Mouse (Mus musculus) neural tube, embryonic 14.5 days (tissue): ENCODE results near the gene Slc39a7. TPM values are rescaled to one million over a fixed set of nuclear protein-coding genes. Genes with fewer than 3 reads are reported as not detected.

Experiments
- ATAC-seq: fragments of 200-750 bp; cut with Nextera tagmentation; 2 replicates; pipeline ENCODE4 v1.8.0; 2017; ENCODE audit warnings: low read depth, mild to moderate bottlenecking, moderate TSS enrichment, moderate library complexity
- H3K27ac ChIP-seq: fragments of 300-500 bp; sonication (generic); 2 replicates; pipeline ENCODE4 v1.5.1; 2014; ENCODE audit warnings: low read depth, mild to moderate bottlenecking, control low read depth, low read length, moderate library complexity, mixed read lengths
- H3K27me3 ChIP-seq: fragments of 300-500 bp; sonication (generic); 2 replicates; pipeline ENCODE4 v1.6.1; 2014; ENCODE audit warnings: low read length; ENCODE audit not compliant: control insufficient read depth, insufficient read depth
- H3K36me3 ChIP-seq: fragments of 300-500 bp; sonication (generic); 2 replicates; pipeline ENCODE4 v1.6.1; 2014; ENCODE audit warnings: low read length, mixed read lengths; ENCODE audit not compliant: control insufficient read depth, insufficient read depth
- H3K4me1 ChIP-seq: fragments of 300-500 bp; sonication (generic); 2 replicates; pipeline ENCODE4 v1.6.1; 2014; ENCODE audit warnings: low read length; ENCODE audit not compliant: control insufficient read depth, insufficient read depth
- H3K4me2 ChIP-seq: fragments of 300-500 bp; sonication (generic); 2 replicates; pipeline ENCODE4 v1.6.1; 2014; ENCODE audit warnings: mild to moderate bottlenecking, low read depth, low read length, control low read depth
- H3K4me3 ChIP-seq: fragments of 300-500 bp; sonication (generic); 2 replicates; pipeline ENCODE4 v1.5.1; 2014; ENCODE audit warnings: low read depth, low read length, control low read depth, mixed read lengths
- H3K9ac ChIP-seq: fragments of 300-500 bp; sonication (generic); replicated peaks from 2 replicates; pipeline ENCODE4 v1.6.1; 2014; ENCODE audit warnings: low read depth, mild to moderate bottlenecking, control low read depth, low read length, mixed read lengths
- H3K9me3 ChIP-seq: fragments of 300-500 bp; sonication (generic); 2 replicates; pipeline ENCODE4 v1.6.1; 2016; ENCODE audit warnings: low read length; ENCODE audit not compliant: control insufficient read depth
- WGBS: fragments of 180-500 bp; shearing (Covaris S2); extraction: QIAGEN DNeasy Blood & Tissue Kit; methylation state at CpG from one replicate; pipeline ENCODE4 v1.1.7; 2014; 5-methylcytosine and 5-hydroxymethylcytosine counted together
- polyA plus RNA-seq: library from polyadenylated mRNA; unstranded; fragments of >200 nt; fragmentation: Nextera tagmentation; extraction: Ambion mirVana; gene quantifications from 2 replicates; pipeline ENCODE4 v1.2.1, GENCODE M21; 2014

Slc39a7 gene
- polyA plus RNA-seq, result 77.9 and 90.8 TPM in 2 replicates

DNA sequence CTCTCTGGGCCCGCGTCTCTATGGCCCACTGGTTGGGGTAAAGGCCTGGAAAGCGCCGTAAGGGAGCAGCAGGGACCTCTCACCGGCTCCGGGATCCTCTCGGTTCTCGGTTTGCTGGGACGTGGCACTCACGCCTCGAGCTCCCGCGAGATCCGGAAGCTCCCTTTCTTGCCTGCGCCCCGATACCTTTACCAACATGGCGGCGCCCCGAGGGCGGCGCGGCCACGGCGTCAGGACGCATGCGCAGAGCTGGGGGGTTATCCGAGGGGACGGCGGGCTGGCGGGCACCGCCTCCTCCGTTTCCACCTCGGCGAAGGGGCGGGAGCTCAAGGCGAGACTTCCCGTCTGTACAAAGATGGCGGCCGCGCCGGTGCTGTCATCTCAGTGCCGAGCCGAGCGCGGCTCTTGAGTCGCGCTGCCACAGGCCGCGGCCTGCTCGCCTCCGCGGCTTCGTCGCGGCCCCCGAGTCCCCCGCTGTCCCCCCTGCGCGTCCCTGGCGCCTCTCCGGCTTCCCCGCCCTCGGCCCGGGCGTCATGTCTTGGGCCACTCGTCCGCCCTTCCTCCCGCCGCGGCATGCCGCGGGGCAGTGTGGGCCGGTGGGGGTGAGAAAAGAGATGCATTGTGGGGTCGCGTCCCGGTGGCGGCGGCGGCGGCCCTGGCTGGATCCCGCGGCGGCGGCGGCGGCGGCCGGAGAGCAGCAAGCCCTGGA, at the start of gene Slc39a7, which contains the start of gene Rxrb:
TSS of gene Slc39a7 (minus strand) at position 218 of the 709 bp plus-strand sequence.
TSS of gene Rxrb (plus strand) at position 348 of the 709 bp plus-strand sequence.
- Histone ChIP-seq H3K4me2 (peak within 1 kb of the TSS; percentile 89), H3K9ac (peak within 1 kb of the TSS; percentile 92), H3K27me3 (no peaks in the 10 kb centered on the region), H3K9me3 (no peaks in the 10 kb centered on the region), H3K4me1 (peaks cover 41% of the 10 kb centered on the region), H3K4me3 (peak within 1 kb of the TSS; percentile 85), H3K36me3 (peaks cover 29% of the 10 kb centered on the region), H3K27ac (peak within 1 kb of the TSS; percentile 98)
- peak; percentile 79 for ATAC-seq
- under 1% methylated on average over 62 of the region's 88 CpGs for WGBS

DNA sequence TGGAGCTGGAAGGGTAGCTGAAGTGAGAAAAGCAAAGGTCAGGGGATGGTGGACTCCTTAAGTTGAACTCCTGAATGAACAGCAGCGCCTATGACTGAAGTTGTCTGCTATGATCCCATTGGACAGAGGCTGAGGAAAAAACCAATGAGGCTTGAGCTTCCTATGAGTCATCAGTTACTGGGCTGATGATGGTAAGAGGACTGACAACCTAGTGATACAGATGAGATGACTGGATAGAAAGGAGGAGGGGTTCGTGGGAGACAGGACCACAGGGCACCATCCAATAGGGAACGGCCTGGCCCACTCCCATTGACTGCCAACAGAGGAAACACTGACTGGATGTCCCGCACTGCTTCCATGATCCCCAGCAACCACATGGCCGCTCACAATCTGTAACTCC, 48.1 kb upstream of the Slc39a7 start:
- H3K27me3 ChIP-seq, result no peaks in the 10 kb centered on the region
- WGBS, result 24% methylated on average over 5 of the region's 5 CpGs

DNA sequence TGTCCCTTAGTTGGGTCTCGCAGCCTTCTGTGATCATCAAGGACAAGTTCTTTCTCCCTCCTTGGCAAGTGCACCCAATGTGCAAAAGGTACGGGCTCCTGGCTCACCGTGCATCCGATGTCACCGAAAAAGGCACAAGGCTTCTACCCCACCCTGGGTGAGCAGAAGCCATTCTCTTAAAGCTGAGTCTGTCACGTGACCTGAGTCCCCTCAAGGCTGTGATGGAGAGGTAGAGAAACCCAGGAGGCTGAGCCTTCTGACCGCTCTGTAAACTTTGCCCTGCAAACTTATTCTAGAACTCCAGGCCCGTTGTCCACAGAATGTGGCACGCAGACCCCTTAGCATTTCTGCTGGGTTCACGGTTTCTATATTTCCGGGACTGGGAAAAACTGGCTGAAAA, 47.5 kb upstream of the Slc39a7 start:
- Histone ChIP-seq H3K4me2 (no peak overlapping the region), H3K9me3 (no peaks in the 10 kb centered on the region), H3K9ac (no peak overlapping the region), H3K4me1 (no peaks in the 10 kb centered on the region), H3K4me3 (no peak overlapping the region), H3K27ac (no peak overlapping the region), H3K27me3 (no peaks in the 10 kb centered on the region), H3K36me3 (no peaks in the 10 kb centered on the region)
- 95% methylated on average over 11 of the region's 11 CpGs for WGBS
- ATAC-seq, result no peak

More for the DNA sequence above, 48.1 kb upstream of the Slc39a7 start:
- H3K36me3 ChIP-seq, result no peaks in the 10 kb centered on the region
- no peak overlapping the region for H3K27ac ChIP-seq
- no peak overlapping the region for H3K4me2 ChIP-seq
- H3K9ac ChIP-seq, result no peak overlapping the region
- ATAC-seq, result peak; percentile 82
- no peaks in the 10 kb centered on the region for H3K9me3 ChIP-seq
- H3K4me3 ChIP-seq, result no peak overlapping the region
- H3K4me1 ChIP-seq, result no peaks in the 10 kb centered on the region

DNA sequence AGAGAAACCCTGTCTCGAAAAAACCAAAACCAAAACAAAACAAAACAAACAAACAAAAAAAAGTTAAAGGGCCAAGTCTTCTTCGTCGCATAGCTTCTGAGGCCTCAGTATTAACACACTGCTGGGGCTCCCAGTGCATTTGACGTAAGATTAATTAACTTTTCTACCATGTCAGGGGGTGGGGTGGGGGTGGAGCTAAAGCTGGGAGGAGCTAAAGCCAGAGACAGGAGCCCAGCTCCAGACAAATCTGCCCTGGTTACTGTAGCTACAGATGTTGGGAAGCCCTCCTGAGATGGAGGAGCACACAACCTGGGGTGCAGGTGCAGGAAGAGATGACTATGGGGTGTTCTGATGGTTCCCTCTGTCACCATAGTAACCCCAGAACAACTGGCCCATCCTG, 46.7 kb upstream of the Slc39a7 start:
- H3K4me3 ChIP-seq, result no peak overlapping the region
- H3K27ac ChIP-seq, result no peak overlapping the region
- H3K9me3 ChIP-seq, result no peaks in the 10 kb centered on the region
- H3K9ac ChIP-seq, result no peak overlapping the region
- WGBS, result 54% methylated on average over 4 of the region's 4 CpGs
- no peak overlapping the region for H3K4me2 ChIP-seq
- ATAC-seq, result no peak
- H3K4me1 ChIP-seq, result no peaks in the 10 kb centered on the region
- H3K36me3 ChIP-seq, result no peaks in the 10 kb centered on the region
- no peaks in the 10 kb centered on the region for H3K27me3 ChIP-seq

DNA sequence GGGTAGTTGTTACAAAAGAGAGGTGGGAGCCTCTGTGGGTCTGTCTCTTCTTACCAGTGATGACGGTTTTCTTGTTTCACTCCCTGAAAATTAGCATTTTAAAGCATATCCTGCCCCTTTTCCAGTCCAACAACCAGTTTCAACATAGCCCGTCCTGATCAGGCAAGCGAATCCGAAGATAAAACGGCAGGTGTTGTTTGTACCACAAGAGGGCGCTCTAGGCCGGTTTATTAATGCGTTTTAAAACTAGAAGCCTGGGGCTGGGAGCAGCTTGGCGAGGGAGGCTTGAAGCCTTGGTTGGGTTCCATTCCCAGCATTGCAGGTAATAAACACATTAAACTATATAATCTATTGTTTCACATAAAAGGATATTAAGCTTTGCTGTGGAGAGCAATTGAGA, 46.1 kb upstream of the Slc39a7 start:
- no peaks in the 10 kb centered on the region for H3K4me1 ChIP-seq
- under 1% methylated on average over 9 of the region's 9 CpGs for WGBS
- no peak overlapping the region for H3K4me3 ChIP-seq
- ATAC-seq, result no peak
- H3K27ac ChIP-seq, result no peak overlapping the region
- no peak overlapping the region for H3K9ac ChIP-seq
- H3K9me3 ChIP-seq, result no peaks in the 10 kb centered on the region
- no peaks in the 10 kb centered on the region for H3K27me3 ChIP-seq
- no peaks in the 10 kb centered on the region for H3K36me3 ChIP-seq
- no peak overlapping the region for H3K4me2 ChIP-seq

DNA sequence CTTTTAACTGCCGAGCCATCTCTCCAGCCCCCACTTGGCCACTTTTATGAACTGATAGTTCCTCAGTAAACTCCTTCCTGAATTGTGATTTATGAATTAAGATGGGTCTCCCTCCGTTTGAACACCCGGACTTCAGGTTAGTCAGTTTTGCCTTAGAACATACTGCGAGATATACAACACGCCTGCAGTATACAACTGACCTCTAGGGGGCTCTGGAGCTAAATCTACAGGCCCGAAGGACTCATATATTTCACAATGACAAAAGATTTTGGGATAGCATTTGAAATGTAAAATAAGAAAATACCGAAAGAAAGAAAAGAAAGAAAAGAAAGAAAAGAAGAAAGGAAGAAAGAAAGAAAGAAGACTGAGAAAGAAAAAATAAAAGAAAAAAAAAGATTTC, 43.8 kb upstream of the Slc39a7 start:
- H3K36me3 ChIP-seq, result no peaks in the 10 kb centered on the region

DNA sequence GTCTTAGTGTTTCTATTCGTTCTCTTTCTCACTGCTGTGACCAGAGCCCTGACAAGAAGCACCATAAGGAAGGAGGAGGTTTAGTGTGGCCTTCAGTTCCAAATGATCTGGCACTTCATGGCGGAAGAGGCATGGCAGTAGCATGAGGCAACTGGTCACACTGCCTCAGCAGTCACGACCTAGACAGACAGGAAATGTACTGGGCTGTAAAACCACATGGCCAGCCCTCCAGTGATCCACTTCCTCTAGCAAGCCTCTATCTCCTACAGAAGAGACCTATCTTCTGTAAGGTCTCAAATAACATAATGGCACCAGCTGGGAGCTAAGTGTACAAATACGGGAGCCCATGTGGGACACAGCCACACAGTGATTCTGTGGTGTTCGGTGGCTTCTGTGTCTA, 40.6 kb upstream of the Slc39a7 start:
- 72% methylated on average over 5 of the region's 5 CpGs for WGBS
- H3K36me3 ChIP-seq, result no peaks in the 10 kb centered on the region
- H3K27ac ChIP-seq, result no peak overlapping the region
- H3K9me3 ChIP-seq, result no peaks in the 10 kb centered on the region
- no peak overlapping the region for H3K4me2 ChIP-seq
- H3K4me3 ChIP-seq, result no peak overlapping the region
- no peak overlapping the region for H3K9ac ChIP-seq
- no peaks in the 10 kb centered on the region for H3K27me3 ChIP-seq
- no peaks in the 10 kb centered on the region for H3K4me1 ChIP-seq
- no peak for ATAC-seq

More for the DNA sequence above, 43.8 kb upstream of the Slc39a7 start:
- Histone ChIP-seq H3K27me3 (no peaks in the 10 kb centered on the region), H3K4me1 (no peaks in the 10 kb centered on the region), H3K27ac (no peak overlapping the region), H3K9ac (no peak overlapping the region), H3K9me3 (no peaks in the 10 kb centered on the region), H3K4me2 (no peak overlapping the region), H3K4me3 (no peak overlapping the region)
- ATAC-seq, result no peak
- 49% methylated on average over 7 of the region's 7 CpGs for WGBS

DNA sequence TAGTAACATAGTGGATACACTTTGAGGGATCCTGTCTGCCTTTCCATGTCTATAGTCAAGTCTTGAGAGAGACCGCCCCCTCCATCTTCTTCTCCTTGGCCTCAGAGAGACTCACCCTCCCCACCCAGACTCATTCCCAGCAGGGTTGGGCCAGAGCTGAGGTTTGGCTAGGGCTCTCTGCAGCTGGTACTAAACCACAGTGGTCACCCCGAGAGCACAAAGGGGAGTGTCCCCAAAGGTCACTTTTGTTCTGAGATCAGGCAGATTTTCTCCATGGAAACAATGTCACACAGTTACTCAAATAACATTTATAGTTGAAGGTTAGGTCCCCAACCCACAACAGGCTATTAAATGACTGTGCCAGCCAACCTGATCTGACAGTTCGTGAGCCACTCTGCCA, 37.4 kb upstream of the Slc39a7 start:
- Histone ChIP-seq H3K4me3 (no peak overlapping the region), H3K27me3 (no peaks in the 10 kb centered on the region), H3K27ac (no peak overlapping the region), H3K9me3 (no peaks in the 10 kb centered on the region), H3K4me1 (no peaks in the 10 kb centered on the region), H3K9ac (no peak overlapping the region), H3K4me2 (no peak overlapping the region), H3K36me3 (no peaks in the 10 kb centered on the region)
- WGBS, result 51% methylated on average over 3 of the region's 3 CpGs
- ATAC-seq, result no peak

DNA sequence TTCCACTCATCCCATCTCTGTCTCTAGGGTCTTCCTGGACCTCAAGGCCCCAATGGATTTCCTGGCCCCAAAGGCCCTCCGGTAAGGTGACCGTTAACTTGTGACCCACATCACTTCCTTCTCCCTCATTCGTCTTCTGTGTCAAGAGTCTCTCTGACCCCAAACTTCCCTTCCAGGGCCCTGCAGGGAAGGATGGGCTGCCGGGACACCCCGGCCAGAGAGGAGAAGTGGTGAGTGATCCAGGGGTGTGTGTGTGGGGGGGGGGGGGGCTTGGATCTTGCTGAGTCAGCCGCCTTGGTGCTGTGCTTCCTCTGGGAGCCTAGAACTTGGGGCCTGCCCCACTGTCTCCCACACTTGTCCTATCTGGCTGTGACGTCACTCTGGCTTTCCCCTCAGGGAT, 25.7 kb upstream of the Slc39a7 start:
- 82% methylated on average over 6 of the region's 7 CpGs for WGBS
- Histone ChIP-seq H3K27ac (no peak overlapping the region), H3K9ac (no peak overlapping the region), H3K9me3 (no peaks in the 10 kb centered on the region), H3K27me3 (no peaks in the 10 kb centered on the region), H3K4me1 (no peaks in the 10 kb centered on the region), H3K36me3 (no peaks in the 10 kb centered on the region), H3K4me2 (no peak overlapping the region), H3K4me3 (no peak overlapping the region)
- ATAC-seq, result no peak
